ENCODE assay signal across 25 mouse cellular contexts in the genomic region with DNA sequence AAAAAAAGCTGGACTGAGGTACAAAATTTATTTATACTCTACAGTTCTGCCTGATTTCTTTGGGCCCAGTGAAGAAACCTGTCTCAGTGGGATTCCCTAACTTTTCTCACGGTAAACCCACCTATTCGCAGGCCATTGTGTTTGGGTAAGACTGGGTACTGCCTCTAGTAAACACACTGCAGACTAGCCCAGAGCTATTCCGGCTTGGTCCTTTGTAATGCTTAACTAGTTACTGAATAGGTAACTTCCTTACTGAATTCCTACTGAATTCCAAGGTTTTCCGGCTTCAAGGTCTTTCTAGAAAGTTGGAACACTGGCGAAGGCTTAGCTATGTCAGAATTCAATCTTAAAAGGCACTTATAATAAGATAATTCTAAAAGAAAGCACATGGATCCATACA.
DNase-seq lines count a peak whose midpoint lies in the region; ATAC-seq and TF ChIP-seq lines count a peak whose summit lies in the region.
"Had no signal": no experiment of that assay in that cellular context is flagged by ENCODE, and none has a peak within 500 bp of the region (broad histone marks: within the 10 kb centered on the region; RNA-seq: fewer than 3 reads in every experiment).

No protein-coding gene starts in this region.

- H3K36me3 ChIP-seq in ES-Bruce4 (ENCODE audit: control insufficient read depth, insufficient read depth, low read length, poor library complexity, severe bottlenecking): no peaks in the 10 kb centered on the region
- H3K36me3 ChIP-seq in ES-E14 (ENCODE audit: control insufficient read depth, insufficient read depth, low read length, poor library complexity, severe bottlenecking): no peaks in the 10 kb centered on the region
- no peaks in the 10 kb centered on the region for H3K36me3 ChIP-seq in intestine, embryonic 15.5 days
- H3K36me3 ChIP-seq: embryonic facial prominence, embryonic 13.5 days; embryonic facial prominence, embryonic 15.5 days; forebrain, embryonic 10.5 days; forebrain, embryonic 12.5 days had no signal

- H3K4me1 ChIP-seq in ES-Bruce4 (ENCODE audit: control insufficient read depth, insufficient read depth, low read length): no peaks in the 10 kb centered on the region
- peaks cover 0 to 10% of the 10 kb centered on the region in 2 experiments; a peak in 1 of 4 replicates for H3K4me1 ChIP-seq in ES-E14 (ENCODE audit: control insufficient read depth in 2 of 2, insufficient read depth in 2 of 2, low read length in 2 of 2, poor library complexity in 1 of 2)
- H3K4me1 ChIP-seq in intestine, embryonic 15.5 days (replicated peaks): no peaks in the 10 kb centered on the region
- H3K4me1 ChIP-seq: embryonic facial prominence, embryonic 13.5 days; embryonic facial prominence, embryonic 15.5 days; forebrain, embryonic 10.5 days; forebrain, embryonic 12.5 days had no signal

- no peak for TF ChIP-seq POLR2A in ES-Bruce4 (IDR thresholded peaks at IDR 0.05; ENCODE audit: insufficient read depth, low read length)

- H3K27me3 ChIP-seq in ES-Bruce4 (ENCODE audit: control insufficient read depth, insufficient read depth, low read length, poor library complexity, severe bottlenecking): no peaks in the 10 kb centered on the region
- H3K27me3 ChIP-seq in intestine, embryonic 15.5 days (replicated peaks): no peaks in the 10 kb centered on the region
- H3K27me3 ChIP-seq: CH12.LX; embryonic facial prominence, embryonic 13.5 days; embryonic facial prominence, embryonic 15.5 days; forebrain, embryonic 12.5 days had no signal

- H3K9ac ChIP-seq in ES-Bruce4 (ENCODE audit: low read depth, poor library complexity, severe bottlenecking) (no peak overlapping the region), ES-E14 (ENCODE audit: insufficient read depth, low read depth, low read length, poor library complexity, severe bottlenecking) (no peak overlapping the region; the same call in 1 of the 2 replicates)
- no peak overlapping the region for H3K9ac ChIP-seq in intestine, embryonic 15.5 days
- H3K9ac ChIP-seq: embryonic facial prominence, embryonic 13.5 days; embryonic facial prominence, embryonic 15.5 days; forebrain, embryonic 12.5 days had no signal

- peak; percentile 61 for DNase-seq in ES-E14 (ENCODE audit: low read depth, low spot score)
- peak; percentile 91 for DNase-seq in ZHBTc4 (ENCODE audit: low read depth, low spot score)
- no peak for DNase-seq in heart, adult 9 months (ENCODE audit: low spot score in 2 of 2)
- DNase-seq: adrenal gland, adult 2 months; adrenal gland, postnatal 10 days; adrenal gland, postnatal 25 days; B cell, adult 2 months; cerebellum, adult 11 months; cerebellum, adult 18-20 months; cerebellum, adult 8-10 months; cerebellum, adult 9-11 months; cerebellum, postnatal 14 days; cerebellum, postnatal 36 days; embryo, embryonic 11 days had no signal

- in situ Hi-C loops in ES-E14 (cut with MboI; ENCODE audit: low sequenced_read_pairs in 2 of 2, unreplicated experiment in 2 of 2): no loop called here

- TF ChIP-seq EP300 in ES-Bruce4 (IDR thresholded peaks at IDR 0.05; ENCODE audit: insufficient read depth, low read depth, low read length): no peak

- peaks cover 14% of the 10 kb centered on the region for H3K9me3 ChIP-seq in ES-Bruce4 (replicated peaks; ENCODE audit: control insufficient read depth, insufficient read depth, low read length, poor library complexity, severe bottlenecking)
- peaks cover 2% of the 10 kb centered on the region for H3K9me3 ChIP-seq in ES-E14 (ENCODE audit: control insufficient read depth, insufficient read depth, low read depth, low read length)
- H3K9me3 ChIP-seq in intestine, embryonic 15.5 days: no peaks in the 10 kb centered on the region
- H3K9me3 ChIP-seq: embryonic facial prominence, embryonic 13.5 days; embryonic facial prominence, embryonic 15.5 days; forebrain, embryonic 12.5 days had no signal

- H3K4me3 ChIP-seq in ES-Bruce4 (ENCODE audit: low read depth, low read length) (no peak overlapping the region), ES-E14 (ENCODE audit: insufficient read depth in 1 of 2, low read depth in 1 of 2, low read length in 2 of 2, poor library complexity in 1 of 2, severe bottlenecking in 1 of 2) (no peak overlapping the region)
- H3K4me3 ChIP-seq in intestine, embryonic 15.5 days (replicated peaks): no peak overlapping the region
- H3K4me3 ChIP-seq: embryonic facial prominence, embryonic 13.5 days; embryonic facial prominence, embryonic 15.5 days; erythroblast, embryonic 14.5 days; forebrain, embryonic 10.5 days; forebrain, embryonic 12.5 days had no signal

- ATAC-seq in intestine, embryonic 15.5 days: no peak
- ATAC-seq: CD4-positive, CD25-positive, alpha-beta regulatory T cell, adult 4 months; forebrain, embryonic 14.5 days; forebrain, embryonic 16.5 days had no signal

- no peak for TF ChIP-seq CTCF in ES-Bruce4 (IDR thresholded peaks at IDR 0.05; ENCODE audit: low read depth, low read length)

- 84% methylated on average over 5 of the region's 5 CpGs for WGBS in intestine, embryonic 15.5 days

- peak overlapping the region; percentile 81 for H3K27ac ChIP-seq in ES-Bruce4 (ENCODE audit: insufficient read depth, low read length)
- peak overlapping the region; percentile 99; the same call in 1 of the 2 replicates for H3K27ac ChIP-seq in ES-E14 (ENCODE audit: insufficient read depth, low read depth, low read length, poor library complexity, severe bottlenecking)
- no peak overlapping the region for H3K27ac ChIP-seq in intestine, embryonic 15.5 days
- H3K27ac ChIP-seq: embryonic facial prominence, embryonic 13.5 days; embryonic facial prominence, embryonic 15.5 days; forebrain, embryonic 10.5 days; forebrain, embryonic 12.5 days had no signal

- no peak overlapping the region for H3K4me2 ChIP-seq in intestine, embryonic 15.5 days (replicated peaks)
- H3K4me2 ChIP-seq: embryonic facial prominence, embryonic 13.5 days; embryonic facial prominence, embryonic 15.5 days; forebrain, embryonic 12.5 days had no signal

TF ChIP-seq in ES-E14, 5 proteins besides CTCF, POLR2A, EP300 and RAD21:
- TF ChIP-seq ZC3H11A (IDR thresholded peaks at IDR 0.05; ENCODE audit: borderline replicate concordance, low read depth, low read length): no peak
- TF ChIP-seq HCFC1 (IDR thresholded peaks at IDR 0.05; ENCODE audit: borderline replicate concordance, insufficient read depth, low read length): no peak
- TF ChIP-seq ZNF384 (IDR thresholded peaks at IDR 0.05; ENCODE audit: low read depth, low read length): no peak
- TF ChIP-seq CHD2 (IDR thresholded peaks at IDR 0.05; ENCODE audit: low read depth, low read length): no peak
- no peak for TF ChIP-seq MAFK (IDR thresholded peaks at IDR 0.05; ENCODE audit: insufficient read depth, low read depth, low read length)

Comparison
In these comparisons a context has a peak if more than half of its experiments do, and no peak if none do; other contexts are left out.
1. DNase-seq: peak in ES-E14 (single experiment) and ZHBTc4 (single experiment); none in heart, adult 9 months (0 of 2).